Mouse (Mus musculus) heart, adult 2 months (tissue): ENCODE results near the gene Gins1. TPM values are rescaled to one million over a fixed set of nuclear protein-coding genes. Genes with fewer than 3 reads are reported as not detected.

Source experiments
- DNase-seq, 2 experiments: peaks; one replicate each; pipeline ENCODE4 v3.0.0; 2021
- H3K27ac ChIP-seq: fragments of 200-600 bp; 2 replicates; pipeline ENCODE4 v1.8.1; 2022
- H3K27me3 ChIP-seq: fragments of 200-500 bp; 2 replicates; pipeline ENCODE4 v1.6.1; 2012; ENCODE audit warnings: mild to moderate bottlenecking, low read length, inconsistent platforms, mixed read lengths; ENCODE audit not compliant: control insufficient read depth, insufficient read depth
- H3K36me3 ChIP-seq: fragments of 200-500 bp; 2 replicates; pipeline ENCODE4 v1.6.1; 2012; ENCODE audit warnings: low read length, inconsistent platforms; ENCODE audit not compliant: control insufficient read depth, insufficient read depth
- H3K4me1 ChIP-seq: fragments of 200-500 bp; 2 replicates; pipeline ENCODE4 v1.6.1; 2011; ENCODE audit warnings: low read length; ENCODE audit not compliant: control insufficient read depth, insufficient read depth
- H3K4me3 ChIP-seq: fragments of 200-600 bp; 2 replicates; pipeline ENCODE4 v1.8.1; 2022
- H3K79me2 ChIP-seq: fragments of 200-500 bp; replicated peaks from 2 replicates; pipeline ENCODE4 v1.6.1; 2012; ENCODE audit warnings: mild to moderate bottlenecking, inconsistent platforms, low read length, moderate library complexity, mixed read lengths; ENCODE audit not compliant: control insufficient read depth, insufficient read depth
- H3K9ac ChIP-seq: fragments of 200-500 bp; 2 replicates; pipeline ENCODE4 v1.6.1; 2012; ENCODE audit warnings: low read depth, mild to moderate bottlenecking, control low read depth, inconsistent platforms, low read length, mixed read lengths
- CTCF ChIP-seq: fragments of 200-600 bp; IDR thresholded peaks from 2 replicates; pipeline ENCODE4 v1.8.1; 2022; ENCODE audit warnings: antibody characterized with exemption, mild to moderate bottlenecking, moderate library complexity
- EP300 ChIP-seq: fragments of 200-500 bp; IDR thresholded peaks from 2 replicates; pipeline ENCODE4 v1.6.1; 2011; ENCODE audit warnings: low read depth, low read length, control low read depth; ENCODE audit not compliant: insufficient read depth
- POLR2A ChIP-seq: fragments of 200-500 bp; IDR thresholded peaks from 2 replicates; pipeline ENCODE4 v1.6.1; 2011; ENCODE audit warnings: mild to moderate bottlenecking, low read depth, low read length, control low read depth; ENCODE audit not compliant: insufficient read depth
- WGBS: fragments of 180-500 bp; shearing (Covaris S2); methylation state at CpG from one replicate; pipeline ENCODE4 v1.1.7; 2018; 5-methylcytosine and 5-hydroxymethylcytosine counted together
- intact Hi-C: fragments of 180-260 bp; cut with DNase I; formaldehyde crosslinking; loops from one replicate; pipeline ENCODE4 v1.15.1; 2025
- polyA plus RNA-seq: library from polyadenylated mRNA; depleted of rRNA; stranded (reverse); fragments of >200 nt; gene quantifications from 2 replicates; pipeline ENCODE4 v1.2.3, GENCODE M21; 2012
- total RNA-seq, 2 experiments: library from RNA; stranded (reverse); gene quantifications; 2 replicates each; pipeline ENCODE4 v1.2.3; 2021

Gins1 gene
- total and polyA plus RNA-seq, 3 experiments: 1.8 to 5.5 (median 3.3) TPM

DNA sequence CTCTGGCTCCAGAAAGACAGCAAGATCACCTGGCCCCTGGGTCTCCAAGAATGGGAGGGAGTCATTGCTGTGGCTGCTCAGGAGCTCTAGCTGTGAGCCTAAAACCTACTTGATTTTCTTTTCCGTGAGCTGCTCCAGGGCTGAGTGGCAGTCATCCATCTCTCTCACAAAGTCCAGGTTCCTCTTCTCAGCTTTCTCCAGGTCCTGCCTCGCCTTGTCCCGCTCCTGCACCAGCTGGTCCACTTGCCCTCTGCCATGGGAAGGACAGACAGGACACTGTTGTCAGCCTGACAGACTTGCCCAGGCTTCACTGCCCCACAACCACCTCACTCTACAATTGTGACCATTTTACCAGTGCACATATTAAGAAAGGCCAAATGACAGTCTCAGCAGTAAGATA, 58.0 kb downstream of the Gins1 start:
- no peaks in the 10 kb centered on the region for H3K27me3 ChIP-seq
- no peaks in the 10 kb centered on the region for H3K36me3 ChIP-seq
- TF ChIP-seq CTCF (no peak), POLR2A (no peak), EP300 (no peak)
- H3K4me3 ChIP-seq: no peak overlapping the region
- 91% methylated on average over 3 of the region's 3 CpGs for WGBS
- intact Hi-C loops: no loop called here
- H3K27ac ChIP-seq: no peak overlapping the region
- H3K79me2 ChIP-seq: no peaks in the 10 kb centered on the region
- DNase-seq: no peak
- no peaks in the 10 kb centered on the region for H3K4me1 ChIP-seq
- H3K9ac ChIP-seq: no peak overlapping the region

DNA sequence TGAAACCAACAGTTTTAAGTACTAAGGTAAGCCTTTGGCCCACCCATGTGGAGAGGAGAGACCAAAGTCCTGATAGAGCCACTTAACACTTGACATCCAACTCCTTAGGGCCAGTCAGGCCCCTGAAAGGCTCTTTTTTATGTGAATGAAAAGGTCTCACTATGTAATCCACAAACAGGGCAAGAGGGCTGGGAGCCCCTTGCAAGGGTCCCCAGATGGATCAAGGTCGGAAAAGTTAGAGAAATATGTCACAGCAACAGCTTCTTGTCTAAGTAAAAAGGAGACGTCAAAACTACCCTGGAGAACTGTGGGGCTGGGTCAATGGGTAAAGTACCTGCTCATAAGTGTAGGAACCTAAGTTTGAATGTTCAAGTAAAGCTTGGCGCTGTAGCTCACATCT, 59.4 kb downstream of the Gins1 start:
- no peak overlapping the region for H3K9ac ChIP-seq
- no peak for DNase-seq
- no peaks in the 10 kb centered on the region for H3K4me1 ChIP-seq
- WGBS: 85% methylated on average over 3 of the region's 3 CpGs
- no peak overlapping the region for H3K4me3 ChIP-seq
- intact Hi-C loops: no loop called here
- TF ChIP-seq EP300 (no peak), POLR2A (no peak)
- H3K27me3 ChIP-seq: no peaks in the 10 kb centered on the region
- no peak overlapping the region for H3K27ac ChIP-seq
- H3K36me3 ChIP-seq: no peaks in the 10 kb centered on the region
- no peaks in the 10 kb centered on the region for H3K79me2 ChIP-seq

DNA sequence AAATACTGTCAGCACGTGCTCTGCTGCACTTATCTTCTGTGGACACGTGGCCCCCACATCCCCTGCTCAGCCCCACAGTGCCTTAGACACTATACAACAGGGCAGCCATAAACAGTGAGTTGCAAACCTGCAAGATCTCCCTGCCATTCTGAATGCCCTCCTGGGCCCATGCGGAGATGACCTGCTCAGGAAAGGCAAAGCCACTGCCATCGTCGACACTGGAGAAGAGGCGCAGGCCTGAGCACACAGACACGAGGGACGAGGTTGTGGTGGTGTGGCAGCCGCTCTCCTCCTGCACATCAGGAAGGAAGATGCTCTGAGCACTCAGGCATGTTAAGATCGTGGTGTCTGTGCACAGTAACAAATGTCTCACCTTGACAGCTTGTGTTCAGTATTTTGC, 60.8 kb downstream of the Gins1 start:
- Histone ChIP-seq H3K27ac (no peak overlapping the region), H3K36me3 (no peaks in the 10 kb centered on the region), H3K4me3 (no peak overlapping the region), H3K27me3 (no peaks in the 10 kb centered on the region), H3K9ac (no peak overlapping the region), H3K4me1 (no peaks in the 10 kb centered on the region), H3K79me2 (no peaks in the 10 kb centered on the region)
- no peak for DNase-seq
- intact Hi-C loops: no loop called here
- 84% methylated on average over 10 of the region's 10 CpGs for WGBS
- TF ChIP-seq POLR2A (no peak), CTCF (no peak), EP300 (no peak)

DNA sequence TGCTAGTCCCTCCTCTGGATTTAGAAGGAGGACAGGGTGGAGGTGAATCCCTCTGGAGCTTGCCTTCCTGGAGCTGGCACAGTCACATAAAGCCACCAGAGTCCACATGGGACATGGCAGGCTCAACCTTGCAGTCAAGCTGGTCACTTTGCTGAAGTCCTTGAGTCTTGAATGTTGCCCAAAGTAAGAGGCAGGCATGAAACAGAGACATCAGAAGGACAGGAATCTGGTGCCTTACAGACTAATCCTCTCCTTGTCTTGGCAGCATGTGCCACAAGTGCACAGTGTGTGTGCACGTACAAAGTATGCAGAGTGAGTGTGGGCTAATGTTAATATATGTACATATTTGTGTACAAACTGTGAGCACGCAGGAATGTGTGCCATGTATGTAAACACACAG, 62.3 kb downstream of the Gins1 start:
- Histone ChIP-seq H3K4me3 (no peak overlapping the region), H3K79me2 (no peaks in the 10 kb centered on the region), H3K27ac (no peak overlapping the region), H3K36me3 (no peaks in the 10 kb centered on the region), H3K4me1 (no peaks in the 10 kb centered on the region), H3K27me3 (no peaks in the 10 kb centered on the region), H3K9ac (no peak overlapping the region)
- peak in 1 of 2 experiments; percentile 4 for DNase-seq
- TF ChIP-seq POLR2A: no peak
- TF ChIP-seq CTCF: no peak
- TF ChIP-seq EP300: no peak
- intact Hi-C loops: no loop called here
- WGBS: 95% methylated on average over 2 of the region's 2 CpGs

DNA sequence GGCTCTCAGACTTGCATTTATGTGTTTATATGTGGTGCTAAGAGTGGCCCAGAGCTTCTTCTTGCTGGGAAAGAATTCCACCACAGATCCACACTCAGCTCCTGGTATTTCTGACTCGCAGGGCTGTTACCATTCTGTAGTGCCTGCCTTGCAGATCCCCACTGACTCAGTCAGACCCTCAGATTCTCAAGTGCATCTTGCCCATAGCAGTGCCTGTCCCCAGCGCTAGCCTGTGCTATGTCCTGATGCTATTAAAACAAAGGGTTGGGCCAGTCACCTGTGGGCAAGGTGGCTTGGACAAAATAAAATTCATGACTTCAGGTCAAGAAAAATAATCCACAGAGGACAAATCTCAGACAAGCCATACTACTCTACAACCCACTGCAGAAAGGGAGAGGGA, 64.0 kb downstream of the Gins1 start:
- Histone ChIP-seq H3K36me3 (no peaks in the 10 kb centered on the region), H3K27me3 (no peaks in the 10 kb centered on the region), H3K27ac (no peak overlapping the region), H3K4me3 (no peak overlapping the region), H3K9ac (no peak overlapping the region), H3K79me2 (no peaks in the 10 kb centered on the region; the same call in 1 of the 2 replicates), H3K4me1 (no peaks in the 10 kb centered on the region)
- intact Hi-C loops: no loop called here
- TF ChIP-seq POLR2A (no peak), EP300 (no peak), CTCF (no peak)
- no peak for DNase-seq
- 94% methylated on average over 2 of the region's 2 CpGs for WGBS

DNA sequence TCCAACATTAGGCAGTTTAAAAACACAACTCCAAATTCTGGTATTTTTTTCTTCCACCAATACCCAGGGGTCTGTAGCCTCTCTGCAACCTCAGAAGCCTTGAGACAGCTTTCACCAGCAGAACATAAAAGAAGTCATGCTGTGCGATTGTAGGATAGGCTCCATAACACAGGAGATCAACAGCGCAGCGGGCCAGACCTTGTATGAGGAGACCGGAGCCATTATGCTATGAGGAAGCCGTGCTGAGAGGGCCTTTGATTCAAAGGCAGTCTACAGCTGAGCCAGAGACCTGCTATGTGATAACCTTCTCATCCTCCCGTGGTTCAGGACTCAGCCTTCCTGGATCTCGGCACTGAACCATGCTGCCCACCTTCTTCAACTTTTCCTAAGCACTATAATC, 66.7 kb downstream of the Gins1 start:
- H3K79me2 ChIP-seq: no peaks in the 10 kb centered on the region; the same call in 1 of the 2 replicates
- DNase-seq: no peak
- H3K27ac ChIP-seq: no peak overlapping the region
- TF ChIP-seq POLR2A: no peak
- TF ChIP-seq CTCF: no peak
- TF ChIP-seq EP300: no peak
- no peak overlapping the region for H3K4me3 ChIP-seq
- no peaks in the 10 kb centered on the region for H3K36me3 ChIP-seq
- H3K9ac ChIP-seq: no peak overlapping the region
- H3K27me3 ChIP-seq: no peaks in the 10 kb centered on the region
- no peaks in the 10 kb centered on the region for H3K4me1 ChIP-seq
- intact Hi-C loops: no loop called here
- 82% methylated on average over 7 of the region's 7 CpGs for WGBS

DNA sequence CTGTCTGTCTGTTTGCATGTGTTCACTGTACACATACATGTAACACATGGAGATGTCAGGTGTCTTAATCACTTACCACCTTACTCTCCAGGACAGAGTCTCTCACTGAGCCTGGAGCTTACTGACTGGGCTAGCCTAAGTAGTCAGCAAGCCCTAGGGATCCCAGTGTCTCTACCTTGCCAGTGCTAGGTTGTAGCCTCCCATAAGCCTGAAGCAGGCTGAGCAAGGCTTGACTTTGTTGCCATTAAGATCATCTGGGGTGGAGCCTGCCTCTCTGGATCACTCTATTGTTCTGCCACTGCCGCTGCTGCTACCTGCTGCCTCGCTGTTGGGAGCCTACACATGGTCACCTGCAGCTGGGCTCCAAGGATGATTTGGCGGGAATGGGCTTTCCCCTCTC, 67.5 kb downstream of the Gins1 start:
- no peak for DNase-seq
- H3K4me1 ChIP-seq: no peaks in the 10 kb centered on the region
- TF ChIP-seq CTCF: no peak
- TF ChIP-seq POLR2A: no peak
- no peak for TF ChIP-seq EP300
- WGBS: 93% methylated on average over 3 of the region's 3 CpGs
- H3K79me2 ChIP-seq: no peaks in the 10 kb centered on the region; the same call in 1 of the 2 replicates
- intact Hi-C loops: no loop called here
- no peak overlapping the region for H3K27ac ChIP-seq
- no peak overlapping the region for H3K9ac ChIP-seq
- H3K36me3 ChIP-seq: no peaks in the 10 kb centered on the region
- no peak overlapping the region for H3K4me3 ChIP-seq
- no peaks in the 10 kb centered on the region for H3K27me3 ChIP-seq
